Mouse (Mus musculus) kidney, embryonic 15.5 days (tissue): ENCODE measurements around the gene Bmper. TPM values are rescaled to one million over a fixed set of nuclear protein-coding genes. Genes with fewer than 3 reads are reported as not detected.

Source experiments
- ATAC-seq: fragments of 200-750 bp; cut with Nextera tagmentation; replicated peaks from 2 replicates; pipeline ENCODE4 v1.8.0; 2017; ENCODE audit warnings: moderate TSS enrichment; ENCODE audit not compliant: low FRiP score
- H3K27ac ChIP-seq: fragments of 300-500 bp; sonication (generic); 2 replicates; pipeline ENCODE4 v1.5.1; 2015; ENCODE audit warnings: mild to moderate bottlenecking, inconsistent platforms
- H3K27me3 ChIP-seq: fragments of 300-500 bp; sonication (generic); 2 replicates; pipeline ENCODE4 v1.6.1; 2015; ENCODE audit warnings: inconsistent platforms
- H3K36me3 ChIP-seq: fragments of 300-500 bp; sonication (generic); 2 replicates; pipeline ENCODE4 v1.6.1; 2015; ENCODE audit warnings: inconsistent platforms
- H3K4me1 ChIP-seq: fragments of 300-500 bp; sonication (generic); 2 replicates; pipeline ENCODE4 v1.6.1; 2015; ENCODE audit warnings: inconsistent platforms
- H3K4me2 ChIP-seq: fragments of 300-500 bp; sonication (generic); 2 replicates; pipeline ENCODE4 v1.6.1; 2015; ENCODE audit warnings: moderate library complexity, mild to moderate bottlenecking, inconsistent platforms
- H3K4me3 ChIP-seq: fragments of 300-500 bp; sonication (generic); replicated peaks from 2 replicates; pipeline ENCODE4 v1.5.1; 2015; ENCODE audit warnings: mild to moderate bottlenecking, inconsistent platforms
- H3K9ac ChIP-seq: fragments of 300-500 bp; sonication (generic); 2 replicates; pipeline ENCODE4 v1.6.1; 2015; ENCODE audit warnings: mild to moderate bottlenecking, inconsistent platforms
- H3K9me3 ChIP-seq: fragments of 300-500 bp; sonication (generic); replicated peaks from 2 replicates; pipeline ENCODE4 v1.6.1; 2016; ENCODE audit warnings: inconsistent platforms
- WGBS: fragments of 180-500 bp; shearing (Covaris S2); methylation state at CpG from one replicate; pipeline ENCODE4 v1.1.7; 2015; ENCODE audit warnings: mixed read lengths; 5-methylcytosine and 5-hydroxymethylcytosine counted together
- polyA plus RNA-seq: library from polyadenylated mRNA; unstranded; fragments of >200 nt; fragmentation: Nextera tagmentation; extraction: Ambion mirVana; gene quantifications from 2 replicates; pipeline ENCODE4 v1.2.1, GENCODE M21; 2015

The Bmper gene
- polyA plus RNA-seq, 1 experiment from 2014 or later: 23.5 TPM

DNA sequence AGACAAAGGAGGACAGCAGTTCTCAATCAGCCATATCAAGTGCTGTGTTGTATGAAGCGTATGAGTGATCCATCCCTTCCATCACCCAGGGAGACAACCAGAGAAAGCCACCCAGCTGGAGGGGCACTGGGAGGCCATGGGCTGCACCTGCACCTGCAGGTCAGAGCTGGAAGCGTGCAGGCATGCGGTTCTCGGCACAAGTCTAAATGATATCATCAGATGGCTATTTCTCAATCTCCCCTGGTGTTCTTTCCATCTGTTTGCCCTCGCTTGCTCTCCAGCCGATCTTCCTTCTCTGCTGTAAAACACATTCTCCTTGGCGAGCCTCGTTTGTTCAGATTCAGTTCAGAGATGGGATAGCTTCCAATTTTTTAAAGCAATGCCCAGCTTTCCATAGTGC lies 160.4 kb downstream of the Bmper start:
- H3K9ac ChIP-seq: no peak overlapping the region
- no peak overlapping the region for H3K4me3 ChIP-seq
- H3K4me1 ChIP-seq: peaks cover 18% of the 10 kb centered on the region
- H3K36me3 ChIP-seq: no peaks in the 10 kb centered on the region
- 76% methylated on average over 8 of the region's 8 CpGs for WGBS
- no peak overlapping the region for H3K4me2 ChIP-seq
- no peak for ATAC-seq
- H3K27me3 ChIP-seq: no peaks in the 10 kb centered on the region
- H3K27ac ChIP-seq: no peak overlapping the region
- no peaks in the 10 kb centered on the region for H3K9me3 ChIP-seq

DNA sequence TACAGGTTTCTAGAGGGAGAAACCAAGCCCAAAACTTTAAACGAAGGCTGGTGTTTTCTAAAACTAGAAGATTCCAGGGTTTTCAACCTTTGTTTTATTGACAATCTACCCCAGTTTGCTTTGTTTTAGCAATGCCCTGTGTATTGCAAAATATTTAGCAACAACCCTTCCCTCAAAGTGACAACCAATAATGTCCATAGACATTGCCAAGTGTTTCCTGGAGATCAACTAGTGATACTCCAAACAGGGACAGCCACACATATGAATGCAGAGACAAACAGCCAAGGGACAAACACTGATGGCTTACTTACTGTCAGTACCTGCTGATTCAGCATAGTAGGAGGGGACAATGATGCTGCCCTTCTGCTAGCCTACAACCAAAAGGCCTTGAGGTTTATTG lies 161.0 kb downstream of the Bmper start:
- Histone ChIP-seq H3K4me2 (no peak overlapping the region), H3K36me3 (no peaks in the 10 kb centered on the region), H3K9ac (no peak overlapping the region), H3K4me1 (peaks cover 14% of the 10 kb centered on the region), H3K9me3 (no peaks in the 10 kb centered on the region), H3K4me3 (no peak overlapping the region), H3K27ac (no peak overlapping the region), H3K27me3 (no peaks in the 10 kb centered on the region)
- WGBS: 86% methylated on average over 1 of the region's 1 CpGs
- no peak for ATAC-seq

DNA sequence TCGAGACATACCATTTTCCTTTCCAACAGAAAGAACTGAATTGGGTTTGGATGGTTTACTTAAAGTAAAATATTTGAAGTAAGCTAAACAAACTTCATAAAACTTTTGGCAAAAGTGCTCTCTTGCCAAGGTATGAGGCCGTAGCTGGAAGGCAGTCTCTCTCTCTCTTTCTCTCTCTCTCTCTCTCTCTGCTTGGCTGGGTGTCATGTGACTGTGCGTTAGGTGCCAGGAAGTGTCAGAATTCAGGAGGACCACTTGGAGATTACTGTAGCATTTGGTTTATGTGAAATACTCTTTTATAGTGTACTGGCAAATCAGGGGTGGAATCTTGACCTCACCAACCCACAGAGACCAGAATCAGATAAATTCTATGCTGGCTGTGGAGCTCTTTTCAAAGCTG lies 162.0 kb downstream of the Bmper start:
- WGBS: 53% methylated on average over 3 of the region's 3 CpGs
- Histone ChIP-seq H3K4me1 (peaks cover 12% of the 10 kb centered on the region), H3K36me3 (no peaks in the 10 kb centered on the region), H3K4me3 (no peak overlapping the region), H3K4me2 (no peak overlapping the region), H3K9me3 (no peaks in the 10 kb centered on the region), H3K27ac (no peak overlapping the region), H3K9ac (no peak overlapping the region), H3K27me3 (no peaks in the 10 kb centered on the region)
- no peak for ATAC-seq

DNA sequence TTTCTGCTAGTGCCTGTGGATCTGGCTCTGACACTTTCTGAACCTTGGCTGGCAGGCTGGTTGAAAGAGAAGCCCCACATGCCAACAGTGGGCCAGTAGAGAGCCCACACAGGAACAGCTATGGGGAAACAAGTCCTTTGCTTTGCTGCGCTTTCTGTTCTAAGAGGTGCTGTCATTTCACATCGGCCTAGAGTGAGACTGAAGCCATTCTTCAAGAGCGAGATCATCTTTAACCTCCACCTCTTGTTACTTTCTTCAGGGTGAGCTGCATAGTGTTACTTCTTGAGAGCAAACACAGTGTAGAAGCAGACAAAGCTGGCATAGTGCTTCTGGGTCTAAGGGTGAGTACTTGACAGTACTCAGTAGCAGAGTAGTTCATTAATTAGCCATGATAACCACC lies 163.3 kb downstream of the Bmper start:
- no peak overlapping the region for H3K9ac ChIP-seq
- no peaks in the 10 kb centered on the region for H3K9me3 ChIP-seq
- no peaks in the 10 kb centered on the region for H3K36me3 ChIP-seq
- ATAC-seq: no peak
- 68% methylated on average over 3 of the region's 3 CpGs for WGBS
- no peak overlapping the region for H3K4me3 ChIP-seq
- no peak overlapping the region for H3K27ac ChIP-seq
- H3K4me1 ChIP-seq: peaks cover 8% of the 10 kb centered on the region
- H3K4me2 ChIP-seq: no peak overlapping the region
- H3K27me3 ChIP-seq: no peaks in the 10 kb centered on the region

DNA sequence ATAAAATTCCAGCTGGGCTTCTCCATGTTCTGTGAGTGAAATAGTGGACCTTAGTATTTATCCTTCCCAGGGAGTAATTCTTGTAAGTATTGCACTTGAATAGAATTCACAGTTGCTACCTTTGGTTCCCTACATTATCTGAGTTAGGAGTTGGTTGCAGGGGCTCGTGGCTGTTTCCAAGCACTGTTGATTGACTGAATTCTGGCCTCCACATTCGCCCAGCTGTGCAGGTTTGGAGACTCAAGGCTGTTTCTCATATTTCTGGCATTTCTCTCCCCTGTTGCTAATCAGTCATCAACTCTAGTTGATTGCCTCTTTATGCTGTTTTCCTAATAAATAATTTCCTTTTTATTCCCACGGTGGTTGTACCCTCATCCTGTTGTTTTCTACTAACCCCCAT lies 167.2 kb downstream of the Bmper start:
- Histone ChIP-seq H3K4me2 (no peak overlapping the region), H3K9ac (no peak overlapping the region), H3K4me3 (no peak overlapping the region), H3K4me1 (peaks cover 2% of the 10 kb centered on the region), H3K27ac (no peak overlapping the region), H3K9me3 (no peaks in the 10 kb centered on the region), H3K36me3 (no peaks in the 10 kb centered on the region), H3K27me3 (no peaks in the 10 kb centered on the region)
- WGBS: 67% methylated on average over 3 of the region's 3 CpGs
- ATAC-seq: no peak

DNA sequence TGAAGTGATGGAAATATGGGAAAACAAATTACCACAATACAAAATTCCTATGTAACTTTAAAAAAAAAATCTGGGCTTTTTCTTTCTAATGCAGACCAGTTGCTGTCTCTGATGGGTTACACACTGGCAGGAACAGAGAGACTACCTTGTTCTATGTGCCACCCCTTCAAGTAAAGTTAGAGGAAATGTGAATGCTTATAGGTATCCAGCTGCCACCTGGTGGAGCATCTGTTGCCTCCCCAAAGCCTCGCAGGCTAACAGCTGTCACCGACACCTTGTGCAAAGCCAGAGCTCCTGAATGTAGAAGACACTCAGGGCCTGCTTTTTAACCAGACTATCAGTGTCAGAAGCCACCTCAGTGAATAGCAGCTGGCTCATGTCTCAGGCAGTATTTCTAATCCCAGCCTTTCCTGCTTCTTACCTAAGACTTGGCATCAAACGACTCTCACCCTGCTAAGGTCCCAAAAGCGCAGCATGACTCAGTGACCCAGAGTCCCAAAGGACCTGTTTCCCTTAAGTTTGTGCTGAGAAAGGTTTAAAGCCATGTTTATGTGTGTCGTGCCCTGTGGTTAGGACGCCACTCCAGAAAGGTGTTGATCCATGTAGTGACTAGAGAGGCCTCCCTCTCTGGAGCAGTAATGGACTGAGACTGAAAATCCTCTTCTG lies 171.9 kb downstream of the Bmper start:
- Histone ChIP-seq H3K36me3 (no peaks in the 10 kb centered on the region), H3K4me1 (peaks cover 6% of the 10 kb centered on the region), H3K27ac (no peak overlapping the region), H3K4me3 (no peak overlapping the region), H3K9me3 (no peaks in the 10 kb centered on the region), H3K4me2 (no peak overlapping the region), H3K27me3 (no peaks in the 10 kb centered on the region), H3K9ac (no peak overlapping the region)
- 44% methylated on average over 6 of the region's 6 CpGs for WGBS
- ATAC-seq: no peak

DNA sequence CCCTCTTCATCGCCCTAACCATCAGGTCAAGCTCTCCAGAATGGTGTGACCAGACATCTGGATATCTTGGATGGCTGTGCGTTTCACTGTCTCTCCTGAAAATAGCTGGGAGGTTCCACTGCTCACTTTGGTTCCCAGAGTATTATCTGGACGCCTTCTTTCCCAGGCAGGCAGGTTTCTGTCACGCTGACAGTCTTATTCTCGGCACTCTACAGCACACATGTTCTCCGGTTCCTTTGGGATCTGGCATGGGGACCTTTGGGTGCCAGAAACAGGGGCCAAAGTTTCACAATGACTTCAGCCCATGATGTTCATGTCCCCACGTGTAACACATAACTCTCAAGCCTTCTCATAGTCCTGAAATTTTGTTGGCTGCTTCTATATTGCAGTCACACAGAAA lies 173.3 kb downstream of the Bmper start:
- H3K36me3 ChIP-seq: no peaks in the 10 kb centered on the region
- H3K4me2 ChIP-seq: no peak overlapping the region
- no peak overlapping the region for H3K9ac ChIP-seq
- H3K4me1 ChIP-seq: peaks cover 11% of the 10 kb centered on the region
- H3K4me3 ChIP-seq: no peak overlapping the region
- no peak overlapping the region for H3K27ac ChIP-seq
- 87% methylated on average over 7 of the region's 7 CpGs for WGBS
- H3K27me3 ChIP-seq: no peaks in the 10 kb centered on the region
- no peaks in the 10 kb centered on the region for H3K9me3 ChIP-seq
- ATAC-seq: no peak

DNA sequence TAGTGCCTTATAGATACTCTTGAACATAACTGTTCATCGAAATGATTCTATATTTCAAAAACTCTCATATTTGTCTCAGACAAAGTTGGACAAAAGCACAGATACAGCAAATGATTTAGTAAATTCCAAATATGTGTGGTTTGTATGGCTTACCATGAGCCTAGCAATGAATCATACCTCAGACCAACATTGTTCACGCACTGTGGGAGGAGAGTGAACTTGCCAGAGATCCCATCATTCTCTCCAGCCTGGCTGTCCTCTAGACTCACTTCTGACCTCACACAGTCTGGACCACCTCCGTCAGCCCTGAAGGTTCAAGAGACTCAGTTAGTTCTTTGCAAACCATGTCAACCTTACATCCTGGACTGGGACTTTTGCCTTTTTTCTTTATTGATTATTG lies 175.0 kb downstream of the Bmper start:
- Histone ChIP-seq H3K27me3 (no peaks in the 10 kb centered on the region), H3K4me3 (no peak overlapping the region), H3K9ac (no peak overlapping the region), H3K4me1 (peaks cover 11% of the 10 kb centered on the region), H3K9me3 (no peaks in the 10 kb centered on the region), H3K4me2 (no peak overlapping the region), H3K36me3 (no peaks in the 10 kb centered on the region), H3K27ac (no peak overlapping the region)
- WGBS: 74% methylated on average over 3 of the region's 3 CpGs
- no peak for ATAC-seq

DNA sequence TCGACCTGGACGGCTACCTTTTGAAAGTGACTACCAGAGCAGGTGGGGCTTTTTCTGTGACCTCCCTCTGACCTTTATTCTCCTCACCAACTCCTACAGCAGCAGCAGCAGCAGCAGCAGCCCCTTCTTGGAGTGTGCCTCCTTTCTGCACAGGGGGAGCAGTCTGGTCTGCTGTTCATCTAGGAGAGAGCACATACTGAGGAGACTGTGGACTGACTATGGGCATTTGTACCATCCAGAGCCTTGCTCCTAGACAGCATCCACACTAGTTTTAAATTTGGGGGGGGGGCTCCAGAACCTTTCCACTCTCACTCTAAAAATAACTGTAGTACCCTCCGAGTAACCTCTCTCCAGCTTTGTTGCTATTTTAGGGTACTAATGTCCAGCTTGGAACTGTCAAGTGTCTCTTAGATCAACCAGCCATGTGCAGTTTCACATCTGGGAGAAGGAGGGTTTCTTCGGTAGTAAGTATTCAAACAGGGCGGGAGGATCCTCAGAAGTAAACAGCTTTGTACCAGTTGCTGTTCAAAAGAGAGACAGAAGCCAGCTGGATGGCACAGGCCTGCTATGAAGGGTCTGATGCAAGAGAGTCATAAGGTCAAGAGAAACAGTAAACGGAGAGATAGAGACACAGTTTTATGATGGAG lies 176.9 kb downstream of the Bmper start:
- Histone ChIP-seq H3K9me3 (no peaks in the 10 kb centered on the region), H3K4me2 (no peak overlapping the region), H3K4me1 (peaks cover 11% of the 10 kb centered on the region), H3K27me3 (no peaks in the 10 kb centered on the region), H3K4me3 (no peak overlapping the region), H3K9ac (no peak overlapping the region), H3K36me3 (no peaks in the 10 kb centered on the region), H3K27ac (peak overlapping the region; percentile 18; the same call in 1 of the 2 replicates)
- 37% methylated on average over 6 of the region's 6 CpGs for WGBS
- ATAC-seq: peak; percentile 76

DNA sequence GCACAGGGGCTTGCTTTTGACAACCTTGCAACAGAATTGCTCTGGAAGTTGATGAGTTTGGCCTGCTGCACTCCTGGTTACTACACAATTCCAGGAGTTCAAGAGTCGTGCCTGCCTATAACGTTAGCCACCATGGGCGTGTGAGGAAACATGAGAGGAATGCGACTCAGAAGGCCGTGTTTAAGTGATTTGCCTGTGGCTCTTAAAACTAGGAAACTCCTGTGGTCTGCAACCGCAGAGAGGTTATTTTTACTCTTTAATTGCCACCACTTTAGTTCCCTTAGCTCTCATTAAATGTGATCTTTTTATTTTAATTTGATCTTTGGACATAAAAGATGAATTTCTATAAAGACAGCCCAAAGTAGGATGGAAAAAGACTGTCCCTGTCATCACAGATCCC lies 184.5 kb downstream of the Bmper start:
- 62% methylated on average over 6 of the region's 6 CpGs for WGBS
- Histone ChIP-seq H3K9ac (no peak overlapping the region), H3K27me3 (no peaks in the 10 kb centered on the region), H3K36me3 (peaks cover 4% of the 10 kb centered on the region; the same call in 1 of the 2 replicates), H3K4me3 (no peak overlapping the region), H3K4me1 (no peaks in the 10 kb centered on the region), H3K27ac (no peak overlapping the region), H3K9me3 (no peaks in the 10 kb centered on the region), H3K4me2 (no peak overlapping the region)
- no peak for ATAC-seq

DNA sequence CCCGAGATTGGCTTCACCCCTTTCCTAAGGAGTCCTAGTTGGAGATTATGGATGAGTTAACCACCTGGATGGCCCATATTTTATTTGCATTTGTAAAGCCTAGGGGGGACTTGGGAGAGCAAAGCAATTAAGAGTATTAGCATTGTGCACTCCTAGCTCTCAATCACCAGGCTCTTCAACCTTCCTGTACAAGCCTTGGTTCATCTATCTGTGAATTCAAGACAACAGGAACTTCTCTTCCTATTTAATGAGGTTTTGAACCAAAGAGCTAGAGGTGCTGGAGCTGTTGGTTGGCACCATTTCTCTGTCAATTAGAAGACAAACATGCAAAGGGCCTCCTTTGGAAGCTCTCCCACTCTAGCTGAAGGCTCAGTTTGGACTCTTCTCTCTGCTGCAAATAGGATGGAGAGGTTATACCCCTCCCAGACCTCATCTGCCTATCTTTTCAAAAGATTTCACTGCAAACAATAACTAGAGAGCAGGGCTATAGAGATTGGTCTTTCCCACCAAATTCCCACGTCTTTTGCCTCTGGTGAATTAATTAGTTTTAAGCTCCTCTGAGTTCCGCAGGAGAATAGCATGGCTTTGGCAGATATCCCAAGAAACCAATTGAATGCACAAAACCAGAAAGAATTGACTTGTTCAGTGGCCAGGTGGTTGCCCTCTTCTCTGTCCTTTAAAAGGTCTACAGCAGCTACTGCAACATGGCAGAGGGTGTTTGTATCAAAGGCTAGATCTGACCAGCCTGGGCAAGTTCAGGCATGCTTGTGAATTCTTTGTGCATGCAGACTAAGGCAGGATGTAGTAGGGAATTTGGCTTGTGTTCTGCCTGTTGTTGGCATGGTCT lies 185.3 kb downstream of the Bmper start:
- 76% methylated on average over 3 of the region's 3 CpGs for WGBS
- Histone ChIP-seq H3K4me3 (no peak overlapping the region), H3K27ac (no peak overlapping the region), H3K9ac (no peak overlapping the region), H3K4me2 (no peak overlapping the region), H3K9me3 (no peaks in the 10 kb centered on the region), H3K36me3 (peaks cover 4% of the 10 kb centered on the region; the same call in 1 of the 2 replicates), H3K27me3 (no peaks in the 10 kb centered on the region), H3K4me1 (no peaks in the 10 kb centered on the region)
- ATAC-seq: no peak

DNA sequence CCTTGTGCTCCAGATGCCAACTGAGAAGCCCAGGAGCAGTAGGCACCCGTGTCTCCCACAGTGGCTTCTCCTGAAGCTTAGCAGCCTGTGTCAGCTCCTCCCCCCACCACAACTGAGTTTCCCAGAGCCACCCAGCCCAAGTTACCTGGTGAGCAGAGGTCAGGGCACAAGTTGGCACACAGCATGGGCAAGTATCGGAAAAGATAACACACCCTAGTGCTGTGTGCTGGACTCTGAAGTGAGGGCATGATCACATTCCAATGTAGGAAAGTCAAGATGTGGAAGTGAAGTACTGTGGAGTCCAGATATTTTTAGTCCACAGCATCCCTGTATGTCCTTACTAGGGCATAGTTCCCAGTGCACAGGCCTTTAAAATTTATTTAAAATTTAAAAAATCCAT lies 187.7 kb downstream of the Bmper start:
- Histone ChIP-seq H3K27me3 (no peaks in the 10 kb centered on the region), H3K9ac (no peak overlapping the region), H3K4me2 (no peak overlapping the region), H3K4me3 (no peak overlapping the region), H3K27ac (no peak overlapping the region), H3K36me3 (peaks cover 4% of the 10 kb centered on the region; the same call in 1 of the 2 replicates), H3K9me3 (no peaks in the 10 kb centered on the region; the same call in 1 of the 2 replicates), H3K4me1 (no peaks in the 10 kb centered on the region)
- WGBS: 79% methylated on average over 2 of the region's 2 CpGs
- no peak for ATAC-seq
